ENCODE assay signal across 17 mouse cellular contexts in the genomic region with DNA sequence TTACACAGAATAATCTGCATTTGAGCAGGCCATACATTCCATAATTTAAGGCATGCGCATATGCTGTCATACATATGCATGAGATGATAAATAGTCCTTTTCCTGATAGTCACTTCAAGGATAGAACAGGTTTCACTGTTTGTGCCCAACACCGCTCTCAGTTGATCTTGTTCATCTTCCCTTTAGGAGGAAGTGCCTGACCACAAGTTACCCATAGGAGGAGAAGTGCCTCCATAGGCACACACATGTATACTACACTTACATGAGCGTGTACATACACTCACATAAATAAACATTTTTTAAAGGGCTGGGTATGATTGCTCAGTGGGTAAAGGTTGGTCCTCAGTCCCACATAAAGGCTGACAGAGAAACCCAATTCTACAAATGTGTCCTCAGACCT. TPM values are rescaled to one million over a fixed set of nuclear protein-coding genes. Genes with fewer than 3 reads are reported as not detected.
DNase-seq lines count a peak whose midpoint lies in the region; ATAC-seq lines count a peak whose summit lies in the region.
"Had no signal": no experiment of that assay in that cellular context is flagged by ENCODE, and none has a peak within 500 bp of the region (broad histone marks: within the 10 kb centered on the region; RNA-seq: fewer than 3 reads in every experiment).

No protein-coding gene starts in this region.

- ATAC-seq in granulocyte monocyte progenitor cell, adult 5-6 weeks (replicated peaks; ENCODE audit: poor library complexity, severe bottlenecking): peak; percentile 72
- peak; percentile 77 for ATAC-seq in megakaryocyte, adult 5-6 weeks (ENCODE audit: poor library complexity, severe bottlenecking)
- ATAC-seq in monocyte, adult 5-6 weeks (replicated peaks; ENCODE audit: insufficient number of reproducible peaks, low FRiP score, low TSS enrichment, poor library complexity, severe bottlenecking): 0 out of 2 replicates have a peak, but pooled peaks have one; percentile 38
- ATAC-seq: forebrain, embryonic 13.5 days; forebrain, embryonic 15.5 days; forebrain, postnatal 0 days had no signal

- no peak for DNase-seq in c-Kit-positive CD71-positive TER-119-positive erythroid progenitor cells, embryonic 14.5 days (ENCODE audit: low spot score)
- no peak for DNase-seq in adrenal gland, postnatal 36 days
- no peak for DNase-seq in embryo, embryonic 11 days
- DNase-seq: adrenal gland, adult 2 months; adrenal gland, postnatal 25 days; cerebellum, adult 11 months; cerebellum, adult 18-20 months; cerebellum, adult 8-10 months; cerebellum, adult 9-11 months; cerebellum, postnatal 14 days; cerebellum, postnatal 36 days; forebrain, postnatal 0 days had no signal

RNA-seq across cellular contexts. Expression of a gene that starts 22.0 kb away (rescaled TPM):
- total RNA-seq in granulocyte monocyte progenitor cell, adult 5-6 weeks (2014; fragmentation: Nextera tagmentation): 14.0 and 15.8 TPM in 2 replicates
- total RNA-seq in granulocyte monocyte progenitor cell, adult 5-6 weeks (2017): 19.3 and 21.8 TPM in 2 replicates
- 7.5 and 9.3 TPM in 2 replicates for total RNA-seq in megakaryocyte, adult 5-6 weeks (2015)
- total RNA-seq in megakaryocyte, adult 5-6 weeks (2017): 13.4 and 19.1 TPM in 2 replicates
- 21.8 to 48.7 TPM (median 31.8 TPM) in 3 replicates for total RNA-seq in monocyte, adult 5-6 weeks (2017)
- 10 to 100 TPM; 28.9 to 38.1 TPM for total RNA-seq in adrenal gland, postnatal 36 days (2021)

RNA-seq across cellular contexts. Expression of a gene that starts 59.9 kb away (rescaled TPM):
- 3,744 and 3,748 TPM in 2 replicates for total RNA-seq in granulocyte monocyte progenitor cell, adult 5-6 weeks (2014; fragmentation: Nextera tagmentation)
- 6,425 and 6,963 TPM in 2 replicates for total RNA-seq in granulocyte monocyte progenitor cell, adult 5-6 weeks (2017)
- total RNA-seq in megakaryocyte, adult 5-6 weeks (2015): 2,058 and 2,275 TPM in 2 replicates
- 3,397 and 3,773 TPM in 2 replicates for total RNA-seq in megakaryocyte, adult 5-6 weeks (2017)
- total RNA-seq in monocyte, adult 5-6 weeks (2017): 2,726 to 3,318 TPM (median 3,221 TPM) in 3 replicates
- total RNA-seq in adrenal gland, postnatal 36 days (2021): 100 to 1,000 TPM; 819 TPM
